ENCODE assay signal across 14 mouse cellular contexts in genomic region chr3:79204261-79204660, GRCm38 (mm10).
"Had no signal": no experiment of that assay in that cellular context is flagged by ENCODE, and none has a peak within 500 bp of the region (broad histone marks: within the 10 kb centered on the region; RNA-seq: fewer than 3 reads in every experiment).

No protein-coding gene starts in this region.

- H3K4me2 ChIP-seq: intestine, embryonic 15.5 days; limb, embryonic 15.5 days; liver, embryonic 13.5 days; midbrain, embryonic 12.5 days had no signal

- DNase-seq: kidney, adult 8-10 months; kidney, postnatal 36 days; liver, embryonic 13.5 days; lung, adult 18-20 months; lung, postnatal 14 days; right cerebral cortex, adult 18-20 months; right cerebral cortex, postnatal 25 days; thymus, adult 18-20 months; thymus, postnatal 14 days had no signal

- H3K4me3 ChIP-seq: intestine, embryonic 15.5 days; limb, embryonic 15.5 days; liver, embryonic 13.5 days; midbrain, embryonic 12.5 days had no signal

- H3K9me3 ChIP-seq: intestine, embryonic 15.5 days; limb, embryonic 15.5 days; liver, embryonic 13.5 days; midbrain, embryonic 12.5 days had no signal

- ATAC-seq: intestine, embryonic 15.5 days; midbrain, embryonic 16.5 days had no signal

- H3K27me3 ChIP-seq: intestine, embryonic 15.5 days; limb, embryonic 15.5 days; liver, embryonic 13.5 days; midbrain, embryonic 12.5 days had no signal

- H3K9ac ChIP-seq: intestine, embryonic 15.5 days; limb, embryonic 15.5 days; liver, embryonic 13.5 days; midbrain, embryonic 12.5 days had no signal

- H3K27ac ChIP-seq: intestine, embryonic 15.5 days; kidney, postnatal 0 days; limb, embryonic 15.5 days; liver, embryonic 13.5 days; midbrain, embryonic 12.5 days had no signal

- H3K36me3 ChIP-seq: intestine, embryonic 15.5 days; liver, embryonic 13.5 days; midbrain, embryonic 12.5 days had no signal
